Mouse (Mus musculus) CH12.LX (cell line): Measurements from ENCODE around the gene Tnni2. TPM values are rescaled to one million over a fixed set of nuclear protein-coding genes. Genes with fewer than 3 reads are reported as not detected.

Experiments used
- DNase-seq: peaks from one replicate; pipeline ENCODE4 v3.0.0-alpha.2; 2013; ENCODE audit errors: extremely low read depth
- H3K27ac ChIP-seq: 2 replicates; pipeline ENCODE4 v1.5.1; 2012; ENCODE audit warnings: low read depth, mild to moderate bottlenecking, control low read depth, moderate library complexity; ENCODE audit not compliant: insufficient read depth
- H3K27me3 ChIP-seq: replicated peaks from 2 replicates; pipeline ENCODE3; 2012; ENCODE audit warnings: inconsistent platforms
- H3K36me3 ChIP-seq, 2 experiments: replicated peaks in 1 of 2; 2 replicates each; pipeline versions ENCODE3 to v1.6.1; 2012; ENCODE audit warnings: inconsistent platforms in 1 of 2, low read length in 1 of 2, mild to moderate bottlenecking in 1 of 2, mixed read lengths in 1 of 2, moderate library complexity in 1 of 2; ENCODE audit not compliant: control insufficient read depth in 1 of 2, insufficient read depth in 1 of 2
- H3K4me1 ChIP-seq, 2 experiments: 2 replicates each; pipeline ENCODE4 v1.6.1; 2012; ENCODE audit warnings: inconsistent platforms in 1 of 2, moderate library complexity in 1 of 2; ENCODE audit not compliant: insufficient read depth in 2 of 2, control insufficient read depth in 1 of 2
- H3K4me2 ChIP-seq: 2 replicates; pipeline ENCODE4 v1.6.1; 2012; ENCODE audit warnings: low read depth, mild to moderate bottlenecking, control low read depth; ENCODE audit not compliant: poor library complexity, insufficient read depth, severe bottlenecking
- H3K4me3 ChIP-seq, 3 experiments: fragments of 150-350 bp in 1 of 3; sonication (generic) in 1 of 3; replicated peaks in 1 of 3; 2 replicates each; pipeline versions ENCODE3 to v1.5.1; 2011 to 2012; ENCODE audit warnings: low read depth in 2 of 3, low read length in 2 of 3, mild to moderate bottlenecking in 2 of 3, moderate library complexity in 2 of 3, control low read depth in 1 of 3, improper control_type of control experiment in 1 of 3, inconsistent platforms in 1 of 3, mixed read lengths in 1 of 3; ENCODE audit not compliant: poor library complexity in 1 of 3
- H3K79me2 ChIP-seq: replicated peaks from 2 replicates; pipeline ENCODE4 v1.6.1; 2012; ENCODE audit warnings: mild to moderate bottlenecking, moderate library complexity; ENCODE audit not compliant: control insufficient read depth, poor library complexity, insufficient read depth, severe bottlenecking; ENCODE audit errors: extremely low read depth
- H3K9ac ChIP-seq: 2 replicates; pipeline ENCODE4 v1.6.1; 2012; ENCODE audit warnings: low read depth, mild to moderate bottlenecking, control low read depth, moderate library complexity; ENCODE audit not compliant: insufficient read depth
- H3K9me3 ChIP-seq: replicated peaks from 2 replicates; pipeline ENCODE3; 2012; ENCODE audit warnings: low read length, inconsistent platforms, mixed read lengths
- CHD1 ChIP-seq: IDR thresholded peaks from 2 replicates; pipeline ENCODE4 v1.6.1; 2012; ENCODE audit warnings: low read depth, low read length, improper control_type of control experiment, inconsistent platforms
- CHD2 ChIP-seq: IDR thresholded peaks from 2 replicates; pipeline ENCODE4 v1.6.1; 2011; ENCODE audit warnings: low read length, improper control_type of control experiment
- E2F4 ChIP-seq: IDR thresholded peaks from 2 replicates; pipeline ENCODE4 v1.6.1; 2011; ENCODE audit warnings: low read depth, low read length, improper control_type of control experiment; ENCODE audit not compliant: insufficient replicate concordance
- ELF1 ChIP-seq: IDR thresholded peaks from 2 replicates; pipeline ENCODE4 v1.6.1; 2014; ENCODE audit warnings: low read depth, mild to moderate bottlenecking, inconsistent platforms, low read length, improper control_type of control experiment
- EP300 ChIP-seq: IDR thresholded peaks from 2 replicates; pipeline ENCODE4 v1.6.1; 2011; ENCODE audit warnings: low read length, improper control_type of control experiment
- ETS1 ChIP-seq: conservative IDR thresholded peaks from 2 replicates; pipeline ENCODE4 v1.6.1; 2012; ENCODE audit warnings: low read depth, mild to moderate bottlenecking, inconsistent platforms, low read length, improper control_type of control experiment, moderate library complexity
- HCFC1 ChIP-seq: IDR thresholded peaks from 2 replicates; pipeline ENCODE4 v1.6.1; 2012; ENCODE audit warnings: low read depth, mild to moderate bottlenecking, inconsistent platforms, low read length, improper control_type of control experiment
- IRF4 ChIP-seq: IDR thresholded peaks from 2 replicates; pipeline ENCODE4 v1.6.1; 2014; ENCODE audit warnings: low read depth, mild to moderate bottlenecking, inconsistent platforms, low read length, improper control_type of control experiment
- JUN ChIP-seq: IDR thresholded peaks from 2 replicates; pipeline ENCODE4 v1.6.1; 2011; ENCODE audit warnings: low read depth, mild to moderate bottlenecking, low read length, improper control_type of control experiment, moderate library complexity; ENCODE audit not compliant: insufficient read depth
- MAX ChIP-seq: IDR thresholded peaks from 2 replicates; pipeline ENCODE4 v1.6.1; 2011; ENCODE audit warnings: low read length, improper control_type of control experiment
- MEF2A ChIP-seq: IDR thresholded peaks from 2 replicates; pipeline ENCODE4 v1.6.1; 2014; ENCODE audit warnings: low read depth, mild to moderate bottlenecking, inconsistent platforms, low read length, improper control_type of control experiment, borderline replicate concordance
- MXI1 ChIP-seq: IDR thresholded peaks from 2 replicates; pipeline ENCODE4 v1.6.1; 2011; ENCODE audit warnings: mild to moderate bottlenecking, low read depth, low read length, improper control_type of control experiment
- NELFE ChIP-seq: IDR thresholded peaks from 2 replicates; pipeline ENCODE4 v1.6.1; 2011; ENCODE audit warnings: low read depth, low read length, improper control_type of control experiment
- NRF1 ChIP-seq: IDR thresholded peaks from 2 replicates; pipeline ENCODE4 v1.6.1; 2014; ENCODE audit warnings: low read depth, mild to moderate bottlenecking, inconsistent platforms, low read length, improper control_type of control experiment, moderate library complexity
- POLR2A ChIP-seq: IDR thresholded peaks from 2 replicates; pipeline ENCODE4 v1.6.1; 2011; ENCODE audit warnings: low read depth, mild to moderate bottlenecking, improper control_type of control experiment, low read length
- RAD21 ChIP-seq: IDR thresholded peaks from 2 replicates; pipeline ENCODE4 v1.6.1; 2011; ENCODE audit warnings: low read depth, mild to moderate bottlenecking, low read length, improper control_type of control experiment, moderate library complexity
- SMC3 ChIP-seq: IDR thresholded peaks from 2 replicates; pipeline ENCODE4 v1.6.1; 2011; ENCODE audit warnings: low read depth, low read length, improper control_type of control experiment
- TBP ChIP-seq: conservative IDR thresholded peaks from 2 replicates; pipeline ENCODE4 v1.6.1; 2011; ENCODE audit warnings: low read depth, low read length, improper control_type of control experiment
- TCF12 ChIP-seq: IDR thresholded peaks from 2 replicates; pipeline ENCODE4 v1.6.1; 2014; ENCODE audit warnings: low read depth, mild to moderate bottlenecking, inconsistent platforms, low read length, improper control_type of control experiment
- UBTF ChIP-seq: IDR thresholded peaks from 2 replicates; pipeline ENCODE4 v1.6.1; 2012; ENCODE audit warnings: low read depth, mild to moderate bottlenecking, inconsistent platforms, low read length, improper control_type of control experiment, moderate library complexity
- USF1 ChIP-seq: IDR thresholded peaks from 2 replicates; pipeline ENCODE4 v1.6.1; 2014; ENCODE audit warnings: low read depth, mild to moderate bottlenecking, inconsistent platforms, low read length, improper control_type of control experiment
- USF2 ChIP-seq: conservative IDR thresholded peaks from 2 replicates; pipeline ENCODE4 v1.6.1; 2011; ENCODE audit warnings: low read depth, low read length, improper control_type of control experiment
- ZKSCAN1 ChIP-seq: IDR thresholded peaks from 2 replicates; pipeline ENCODE4 v1.6.1; 2012; ENCODE audit warnings: low read depth, inconsistent platforms, low read length, improper control_type of control experiment, borderline replicate concordance
- ZMIZ1 ChIP-seq: IDR thresholded peaks from 2 replicates; pipeline ENCODE4 v1.6.1; 2012; ENCODE audit warnings: low read depth, mild to moderate bottlenecking, inconsistent platforms, low read length, improper control_type of control experiment
- dilution Hi-C: fragments of 300-500 bp; cut with MboI; formaldehyde crosslinking; loops from 2 replicates; pipeline ENCODE4 v1.14.3; 2020; ENCODE audit warnings: low sequenced_read_pairs; ENCODE audit not compliant: extremely low pct_unique_long_range_greater_than_20kb, extremely low pct_ligation_motif_present
- in situ Hi-C: fragments of 300-500 bp; cut with MboI; formaldehyde crosslinking; loops from 3 replicates; pipeline ENCODE4 v1.14.3; 2019; ENCODE audit warnings: low sequenced_read_pairs, low pct_ligation_motif_present, low pct_unique_long_range_greater_than_20kb, mixed read lengths
- polyA plus RNA-seq: library from polyadenylated mRNA; unstranded; fragments of >175 nt; gene quantifications from 2 replicates; pipeline ENCODE4 v1.2.1, GENCODE M21; 2012; ENCODE audit warnings: low read depth; ENCODE audit not compliant: insufficient read length
- total RNA-seq, 2 experiments: library from RNA; depleted of rRNA; stranded (reverse); fragments of 300-350 nt in 1 of 2; fragments of >200 nt in 1 of 2; gene quantifications; 2 replicates each; pipeline ENCODE4 v1.2.3; 2012 to 2014

The Tnni2 gene
- total and polyA plus RNA-seq, 3 experiments = 35.0 to 88.1 (median 74.0) TPM

DNA sequence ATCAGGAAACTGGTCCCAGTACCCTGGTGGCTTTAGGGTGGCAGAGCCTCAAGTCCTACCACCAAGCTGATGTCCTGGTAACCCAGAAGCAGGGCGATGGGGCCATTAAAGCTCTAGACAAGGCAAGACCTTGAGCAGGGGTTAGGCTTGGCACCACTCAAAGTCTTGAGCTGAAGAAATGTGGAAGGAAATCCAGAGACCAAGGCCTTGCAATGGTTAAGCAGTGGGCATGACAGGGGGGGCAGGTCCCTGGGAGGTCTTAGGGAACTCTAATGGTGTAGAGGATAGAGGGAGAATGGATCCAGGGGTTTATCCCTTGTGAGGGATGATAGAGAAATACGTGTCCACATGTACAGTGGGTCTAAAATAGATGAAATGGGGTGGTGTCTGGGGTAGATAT lies 31.9 kb downstream of the Tnni2 start:
- in situ Hi-C loops = loop anchor here (25.0 kb wide), 1 partner anchor 539 kb away; the partner anchor contains the start of gene Tspan32
- H3K4me2 ChIP-seq = no peak overlapping the region
- H3K36me3 ChIP-seq = peaks cover 62 to 97% of the 10 kb centered on the region in 2 experiments
- no peaks in the 10 kb centered on the region for H3K9me3 ChIP-seq
- no peak overlapping the region for H3K4me3 ChIP-seq
- H3K27ac ChIP-seq = no peak overlapping the region
- peaks cover 10 to 92% of the 10 kb centered on the region in 2 experiments for H3K4me1 ChIP-seq
- no peak for DNase-seq
- TF ChIP-seq NELFE (no peak), TBP (no peak), ELF1 (no peak), RAD21 (no peak), MEF2A (no peak), MAX (no peak), JUN (no peak), CHD1 (no peak), ETS1 (no peak), IRF4 (no peak), E2F4 (no peak), MXI1 (no peak)
- no peak overlapping the region for H3K9ac ChIP-seq
- dilution Hi-C loops = no loop called here
- no peaks in the 10 kb centered on the region for H3K27me3 ChIP-seq
- peaks cover 48% of the 10 kb centered on the region for H3K79me2 ChIP-seq

DNA sequence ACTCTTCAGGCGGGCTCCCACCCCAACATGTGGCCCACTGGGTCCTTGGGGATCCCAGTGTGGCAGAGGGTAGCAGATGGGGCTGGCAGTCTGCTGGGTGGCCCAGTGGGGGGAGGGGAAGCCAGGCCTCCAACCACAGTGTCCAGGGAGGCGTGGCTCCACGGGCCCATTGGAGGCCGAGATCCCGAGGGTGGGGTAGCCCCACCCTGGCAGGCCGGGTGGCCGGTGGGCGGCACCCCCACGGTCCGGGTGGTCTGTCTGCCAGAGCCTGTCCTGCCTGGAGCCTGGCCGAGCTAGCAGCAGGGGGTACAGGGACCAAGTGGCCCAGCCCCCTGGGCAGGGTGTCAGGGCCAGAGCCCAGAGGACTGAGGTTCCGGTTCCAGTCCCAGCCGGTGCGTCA lies 33.2 kb downstream of the Tnni2 start:
- H3K9ac ChIP-seq = no peak overlapping the region
- no peak for DNase-seq
- in situ Hi-C loops = loop anchor here (25.0 kb wide), 1 partner anchor 538 kb away; the partner anchor contains the start of gene Tspan32
- dilution Hi-C loops = no loop called here
- H3K4me1 ChIP-seq = peaks cover 10 to 86% of the 10 kb centered on the region in 2 experiments
- H3K79me2 ChIP-seq = peaks cover 44% of the 10 kb centered on the region
- no peaks in the 10 kb centered on the region for H3K9me3 ChIP-seq
- H3K27me3 ChIP-seq = no peaks in the 10 kb centered on the region
- peaks cover 65 to 99% of the 10 kb centered on the region in 2 experiments for H3K36me3 ChIP-seq
- H3K4me2 ChIP-seq = no peak overlapping the region
- no peak overlapping the region for H3K27ac ChIP-seq
- no peak overlapping the region for H3K4me3 ChIP-seq
- TF ChIP-seq HCFC1 (no peak), RAD21 (no peak), UBTF (no peak), TCF12 (no peak), SMC3 (no peak), USF2 (no peak), NRF1 (no peak), ZKSCAN1 (no peak), JUN (no peak), POLR2A (no peak), ZMIZ1 (no peak), EP300 (no peak), ETS1 (no peak), USF1 (no peak), CHD2 (no peak)
- TF ChIP-seq, all 38 proteins: peak for 0
